Mouse (Mus musculus) G1E (cell line): ENCODE measurements around the gene Csad.

Experiments used
- CTCF ChIP-seq: IDR thresholded peaks from 2 replicates; pipeline ENCODE4 v1.5.1; 2012; ENCODE audit warnings: low read depth, low read length, inconsistent platforms, mixed read lengths
- GATA1 ChIP-seq: IDR thresholded peaks from 2 replicates; pipeline ENCODE4 v1.6.1; 2012; ENCODE audit warnings: borderline replicate concordance, low read length, inconsistent platforms, mixed read lengths
- TAL1 ChIP-seq: conservative IDR thresholded peaks from 2 replicates; pipeline ENCODE4 v1.6.1; 2012; ENCODE audit warnings: low read depth, low read length, inconsistent platforms, mixed read lengths

DNA sequence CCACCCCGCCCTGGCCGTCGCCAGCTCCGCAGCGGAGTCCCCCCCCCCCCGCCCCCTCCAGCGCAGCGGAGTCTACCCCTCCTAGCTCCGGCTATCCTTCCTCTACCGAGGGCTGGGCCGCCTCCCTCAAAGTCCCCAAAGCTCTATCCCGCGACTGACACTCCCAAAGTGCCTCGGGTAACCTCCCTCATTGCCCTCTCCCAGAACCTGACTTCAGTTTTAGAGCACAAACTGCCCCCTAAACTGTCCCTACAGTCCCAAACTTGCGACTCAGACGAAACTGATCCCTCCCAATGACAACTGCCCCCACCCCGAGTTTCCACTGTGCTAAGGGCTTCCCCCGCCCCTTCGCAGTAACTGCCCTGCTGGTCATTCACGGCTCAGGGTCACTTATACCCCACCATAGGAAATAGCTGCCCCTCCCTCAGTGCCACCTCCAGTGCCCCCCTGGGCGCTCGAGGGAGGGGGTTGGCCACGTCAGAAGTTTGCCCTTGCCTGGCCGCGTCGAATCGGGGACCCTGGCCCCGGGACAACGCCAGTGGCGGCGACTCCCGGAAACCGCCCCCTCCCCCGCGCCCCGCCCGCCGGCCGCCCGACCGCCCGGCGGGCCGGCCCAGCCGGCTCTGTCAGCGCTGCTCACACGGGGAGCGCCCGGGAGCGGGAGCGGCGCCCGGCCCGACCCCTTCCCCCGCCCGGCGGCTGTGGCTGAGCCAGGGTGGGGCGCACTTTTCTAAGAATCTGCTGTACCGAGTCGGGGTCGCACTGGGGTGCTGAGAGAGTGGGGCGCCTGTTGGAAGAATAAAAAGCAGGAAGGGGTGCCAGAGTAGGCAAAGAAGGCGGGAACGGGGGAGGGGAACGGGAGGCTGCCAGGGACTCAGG lies 43.0 kb upstream of the Csad start:
- TF ChIP-seq GATA1 = no peak
- TF ChIP-seq CTCF = no peak
- no peak for TF ChIP-seq TAL1
